Mouse (Mus musculus) CH12.LX (cell line): ENCODE measurements around the gene Fut1. TPM values are rescaled to one million over a fixed set of nuclear protein-coding genes. Genes with fewer than 3 reads are reported as not detected.

Experiments used
- DNase-seq: peaks from one replicate; pipeline ENCODE4 v3.0.0-alpha.2; 2013; ENCODE audit errors: extremely low read depth
- H3K27ac ChIP-seq: 2 replicates; pipeline ENCODE4 v1.5.1; 2012; ENCODE audit warnings: low read depth, mild to moderate bottlenecking, control low read depth, moderate library complexity; ENCODE audit not compliant: insufficient read depth
- H3K27me3 ChIP-seq: replicated peaks from 2 replicates; pipeline ENCODE3; 2012; ENCODE audit warnings: inconsistent platforms
- H3K36me3 ChIP-seq, 2 experiments: replicated peaks in 1 of 2; 2 replicates each; pipeline versions ENCODE3 to v1.6.1; 2012; ENCODE audit warnings: inconsistent platforms in 1 of 2, low read length in 1 of 2, mild to moderate bottlenecking in 1 of 2, mixed read lengths in 1 of 2, moderate library complexity in 1 of 2; ENCODE audit not compliant: control insufficient read depth in 1 of 2, insufficient read depth in 1 of 2
- H3K4me1 ChIP-seq, 2 experiments: 2 replicates each; pipeline ENCODE4 v1.6.1; 2012; ENCODE audit warnings: inconsistent platforms in 1 of 2, moderate library complexity in 1 of 2; ENCODE audit not compliant: insufficient read depth in 2 of 2, control insufficient read depth in 1 of 2
- H3K4me2 ChIP-seq: 2 replicates; pipeline ENCODE4 v1.6.1; 2012; ENCODE audit warnings: low read depth, mild to moderate bottlenecking, control low read depth; ENCODE audit not compliant: poor library complexity, insufficient read depth, severe bottlenecking
- H3K4me3 ChIP-seq, 3 experiments: fragments of 150-350 bp in 1 of 3; sonication (generic) in 1 of 3; replicated peaks in 1 of 3; 2 replicates each; pipeline versions ENCODE3 to v1.5.1; 2011 to 2012; ENCODE audit warnings: low read depth in 2 of 3, low read length in 2 of 3, mild to moderate bottlenecking in 2 of 3, moderate library complexity in 2 of 3, control low read depth in 1 of 3, improper control_type of control experiment in 1 of 3, inconsistent platforms in 1 of 3, mixed read lengths in 1 of 3; ENCODE audit not compliant: poor library complexity in 1 of 3
- H3K79me2 ChIP-seq: replicated peaks from 2 replicates; pipeline ENCODE4 v1.6.1; 2012; ENCODE audit warnings: mild to moderate bottlenecking, moderate library complexity; ENCODE audit not compliant: control insufficient read depth, poor library complexity, insufficient read depth, severe bottlenecking; ENCODE audit errors: extremely low read depth
- H3K9ac ChIP-seq: 2 replicates; pipeline ENCODE4 v1.6.1; 2012; ENCODE audit warnings: low read depth, mild to moderate bottlenecking, control low read depth, moderate library complexity; ENCODE audit not compliant: insufficient read depth
- H3K9me3 ChIP-seq: replicated peaks from 2 replicates; pipeline ENCODE3; 2012; ENCODE audit warnings: low read length, inconsistent platforms, mixed read lengths
- BHLHE40 ChIP-seq: IDR thresholded peaks from 2 replicates; pipeline ENCODE4 v1.6.1; 2011; ENCODE audit warnings: mild to moderate bottlenecking, low read depth, low read length, improper control_type of control experiment
- CHD1 ChIP-seq: IDR thresholded peaks from 2 replicates; pipeline ENCODE4 v1.6.1; 2012; ENCODE audit warnings: low read depth, low read length, improper control_type of control experiment, inconsistent platforms
- CHD2 ChIP-seq: IDR thresholded peaks from 2 replicates; pipeline ENCODE4 v1.6.1; 2011; ENCODE audit warnings: low read length, improper control_type of control experiment
- CTCF ChIP-seq, 2 experiments: IDR thresholded peaks in 1 of 2; conservative IDR thresholded peaks in 1 of 2; 2 replicates each; pipeline ENCODE4 v1.5.1; 2011 to 2012; ENCODE audit warnings: low read depth in 2 of 2, low read length in 2 of 2, improper control_type of control experiment in 1 of 2, inconsistent platforms in 1 of 2, mild to moderate bottlenecking in 1 of 2, moderate library complexity in 1 of 2
- E2F4 ChIP-seq: IDR thresholded peaks from 2 replicates; pipeline ENCODE4 v1.6.1; 2011; ENCODE audit warnings: low read depth, low read length, improper control_type of control experiment; ENCODE audit not compliant: insufficient replicate concordance
- ELF1 ChIP-seq: IDR thresholded peaks from 2 replicates; pipeline ENCODE4 v1.6.1; 2014; ENCODE audit warnings: low read depth, mild to moderate bottlenecking, inconsistent platforms, low read length, improper control_type of control experiment
- EP300 ChIP-seq: IDR thresholded peaks from 2 replicates; pipeline ENCODE4 v1.6.1; 2011; ENCODE audit warnings: low read length, improper control_type of control experiment
- ETS1 ChIP-seq: conservative IDR thresholded peaks from 2 replicates; pipeline ENCODE4 v1.6.1; 2012; ENCODE audit warnings: low read depth, mild to moderate bottlenecking, inconsistent platforms, low read length, improper control_type of control experiment, moderate library complexity
- GABPA ChIP-seq: IDR thresholded peaks from 2 replicates; pipeline ENCODE4 v1.6.1; 2012; ENCODE audit warnings: low read depth, low read length, improper control_type of control experiment, inconsistent platforms; ENCODE audit not compliant: insufficient replicate concordance
- HCFC1 ChIP-seq: IDR thresholded peaks from 2 replicates; pipeline ENCODE4 v1.6.1; 2012; ENCODE audit warnings: low read depth, mild to moderate bottlenecking, inconsistent platforms, low read length, improper control_type of control experiment
- IRF4 ChIP-seq: IDR thresholded peaks from 2 replicates; pipeline ENCODE4 v1.6.1; 2014; ENCODE audit warnings: low read depth, mild to moderate bottlenecking, inconsistent platforms, low read length, improper control_type of control experiment
- JUN ChIP-seq: IDR thresholded peaks from 2 replicates; pipeline ENCODE4 v1.6.1; 2011; ENCODE audit warnings: low read depth, mild to moderate bottlenecking, low read length, improper control_type of control experiment, moderate library complexity; ENCODE audit not compliant: insufficient read depth
- JUND ChIP-seq: conservative IDR thresholded peaks from 2 replicates; pipeline ENCODE4 v1.6.1; 2011; ENCODE audit warnings: low read depth, low read length, improper control_type of control experiment
- KAT2A ChIP-seq: IDR thresholded peaks from 2 replicates; pipeline ENCODE4 v1.6.1; 2012; ENCODE audit warnings: low read length, improper control_type of control experiment, inconsistent platforms; ENCODE audit not compliant: insufficient replicate concordance
- MAFK ChIP-seq: IDR thresholded peaks from 2 replicates; pipeline ENCODE4 v1.6.1; 2011; ENCODE audit warnings: low read length, improper control_type of control experiment; ENCODE audit not compliant: insufficient replicate concordance
- MAX ChIP-seq: IDR thresholded peaks from 2 replicates; pipeline ENCODE4 v1.6.1; 2011; ENCODE audit warnings: low read length, improper control_type of control experiment
- MAZ ChIP-seq: IDR thresholded peaks from 2 replicates; pipeline ENCODE4 v1.6.1; 2012; ENCODE audit warnings: low read depth, mild to moderate bottlenecking, inconsistent platforms, low read length, improper control_type of control experiment, moderate library complexity
- MEF2A ChIP-seq: IDR thresholded peaks from 2 replicates; pipeline ENCODE4 v1.6.1; 2014; ENCODE audit warnings: low read depth, mild to moderate bottlenecking, inconsistent platforms, low read length, improper control_type of control experiment, borderline replicate concordance
- MXI1 ChIP-seq: IDR thresholded peaks from 2 replicates; pipeline ENCODE4 v1.6.1; 2011; ENCODE audit warnings: mild to moderate bottlenecking, low read depth, low read length, improper control_type of control experiment
- MYC ChIP-seq: IDR thresholded peaks from 2 replicates; pipeline ENCODE4 v1.6.1; 2011; ENCODE audit warnings: low read depth, mild to moderate bottlenecking, improper control_type of control experiment, low read length
- NELFE ChIP-seq: IDR thresholded peaks from 2 replicates; pipeline ENCODE4 v1.6.1; 2011; ENCODE audit warnings: low read depth, low read length, improper control_type of control experiment
- NRF1 ChIP-seq: IDR thresholded peaks from 2 replicates; pipeline ENCODE4 v1.6.1; 2014; ENCODE audit warnings: low read depth, mild to moderate bottlenecking, inconsistent platforms, low read length, improper control_type of control experiment, moderate library complexity
- PAX5 ChIP-seq: IDR thresholded peaks from 2 replicates; pipeline ENCODE4 v1.6.1; 2012; ENCODE audit warnings: low read length, inconsistent platforms, mixed read lengths
- POLR2A ChIP-seq: IDR thresholded peaks from 2 replicates; pipeline ENCODE4 v1.6.1; 2011; ENCODE audit warnings: low read depth, mild to moderate bottlenecking, improper control_type of control experiment, low read length
- POLR2AphosphoS2 ChIP-seq: IDR thresholded peaks from 2 replicates; pipeline ENCODE4 v1.6.1; 2011; ENCODE audit warnings: low read depth, low read length, improper control_type of control experiment
- RAD21 ChIP-seq: IDR thresholded peaks from 2 replicates; pipeline ENCODE4 v1.6.1; 2011; ENCODE audit warnings: low read depth, mild to moderate bottlenecking, low read length, improper control_type of control experiment, moderate library complexity
- RCOR1 ChIP-seq: conservative IDR thresholded peaks from 2 replicates; pipeline ENCODE4 v1.6.1; 2012; ENCODE audit warnings: low read depth, mild to moderate bottlenecking, inconsistent platforms, low read length, improper control_type of control experiment
- SIN3A ChIP-seq: IDR thresholded peaks from 2 replicates; pipeline ENCODE4 v1.6.1; 2012; ENCODE audit warnings: low read length, improper control_type of control experiment, inconsistent platforms
- SMC3 ChIP-seq: IDR thresholded peaks from 2 replicates; pipeline ENCODE4 v1.6.1; 2011; ENCODE audit warnings: low read depth, low read length, improper control_type of control experiment
- TBP ChIP-seq: conservative IDR thresholded peaks from 2 replicates; pipeline ENCODE4 v1.6.1; 2011; ENCODE audit warnings: low read depth, low read length, improper control_type of control experiment
- TCF12 ChIP-seq: IDR thresholded peaks from 2 replicates; pipeline ENCODE4 v1.6.1; 2014; ENCODE audit warnings: low read depth, mild to moderate bottlenecking, inconsistent platforms, low read length, improper control_type of control experiment
- UBTF ChIP-seq: IDR thresholded peaks from 2 replicates; pipeline ENCODE4 v1.6.1; 2012; ENCODE audit warnings: low read depth, mild to moderate bottlenecking, inconsistent platforms, low read length, improper control_type of control experiment, moderate library complexity
- USF1 ChIP-seq: IDR thresholded peaks from 2 replicates; pipeline ENCODE4 v1.6.1; 2014; ENCODE audit warnings: low read depth, mild to moderate bottlenecking, inconsistent platforms, low read length, improper control_type of control experiment
- USF2 ChIP-seq: conservative IDR thresholded peaks from 2 replicates; pipeline ENCODE4 v1.6.1; 2011; ENCODE audit warnings: low read depth, low read length, improper control_type of control experiment
- ZC3H11A ChIP-seq: IDR thresholded peaks from 2 replicates; pipeline ENCODE4 v1.6.1; 2012; ENCODE audit warnings: low read depth, mild to moderate bottlenecking, inconsistent platforms, low read length, improper control_type of control experiment
- ZKSCAN1 ChIP-seq: IDR thresholded peaks from 2 replicates; pipeline ENCODE4 v1.6.1; 2012; ENCODE audit warnings: low read depth, inconsistent platforms, low read length, improper control_type of control experiment, borderline replicate concordance
- ZMIZ1 ChIP-seq: IDR thresholded peaks from 2 replicates; pipeline ENCODE4 v1.6.1; 2012; ENCODE audit warnings: low read depth, mild to moderate bottlenecking, inconsistent platforms, low read length, improper control_type of control experiment
- ZNF384 ChIP-seq: IDR thresholded peaks from 2 replicates; pipeline ENCODE4 v1.6.1; 2012; ENCODE audit warnings: low read depth, low read length, improper control_type of control experiment, inconsistent platforms
- dilution Hi-C: fragments of 300-500 bp; cut with MboI; formaldehyde crosslinking; loops from 2 replicates; pipeline ENCODE4 v1.14.3; 2020; ENCODE audit warnings: low sequenced_read_pairs; ENCODE audit not compliant: extremely low pct_unique_long_range_greater_than_20kb, extremely low pct_ligation_motif_present
- in situ Hi-C: fragments of 300-500 bp; cut with MboI; formaldehyde crosslinking; loops from 3 replicates; pipeline ENCODE4 v1.14.3; 2019; ENCODE audit warnings: low sequenced_read_pairs, low pct_ligation_motif_present, low pct_unique_long_range_greater_than_20kb, mixed read lengths
- polyA plus RNA-seq: library from polyadenylated mRNA; unstranded; fragments of >175 nt; gene quantifications from 2 replicates; pipeline ENCODE4 v1.2.1, GENCODE M21; 2012; ENCODE audit warnings: low read depth; ENCODE audit not compliant: insufficient read length
- total RNA-seq, 2 experiments: library from RNA; depleted of rRNA; stranded (reverse); fragments of 300-350 nt in 1 of 2; fragments of >200 nt in 1 of 2; gene quantifications; 2 replicates each; pipeline ENCODE4 v1.2.3; 2012 to 2014

The Fut1 gene
- total and polyA plus RNA-seq, 3 experiments, result 2.4 to 6.4 (median 2.5) TPM

DNA sequence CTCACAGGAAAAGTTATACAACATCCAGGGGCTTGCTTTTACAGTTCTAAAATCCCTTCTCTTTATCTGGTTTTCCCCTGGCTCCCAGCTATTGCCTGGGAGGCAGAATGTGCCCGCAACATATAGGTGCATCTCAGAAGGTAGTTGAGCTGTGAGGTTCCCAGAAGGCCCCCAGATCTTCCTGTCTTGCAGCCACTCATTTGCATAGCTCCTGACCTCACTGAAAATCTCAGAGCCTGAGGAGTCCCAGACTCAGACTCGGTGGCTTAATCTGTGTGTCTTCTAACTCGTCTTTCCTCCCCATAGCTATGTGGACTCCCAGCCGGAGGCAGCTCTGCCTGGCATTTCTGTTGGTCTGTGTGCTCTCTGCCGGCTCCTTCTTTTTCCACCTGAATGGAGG lies 1.2 kb downstream of the Fut1 start:
- H3K4me2 ChIP-seq, result peak overlapping the region; percentile 64
- peak overlapping the region; percentile 15; the same call in 1 of the 2 replicates for H3K27ac ChIP-seq
- H3K27me3 ChIP-seq, result no peaks in the 10 kb centered on the region
- H3K9ac ChIP-seq, result peak overlapping the region; percentile 42; the same call in 1 of the 2 replicates
- peaks cover 15% of the 10 kb centered on the region for H3K9me3 ChIP-seq
- dilution Hi-C loops, result no loop called here
- TF ChIP-seq USF2 (no peak), CHD1 (no peak), USF1 (no peak), POLR2A (peak; percentile 50), NRF1 (no peak), IRF4 (0 out of 2 replicates have a peak, but pooled peaks have one; percentile 12), ZKSCAN1 (no peak), MAZ (no peak), ZNF384 (no peak), MEF2A (no peak), BHLHE40 (peak; percentile 43), ETS1 (peak; percentile 18; the same call in 1 of the 2 replicates), GABPA (no peak), POLR2AphosphoS2 (no peak), JUND (no peak), ZMIZ1 (no peak), EP300 (0 out of 2 replicates have a peak, but pooled peaks have one; percentile 24), MAX (no peak), KAT2A (no peak), RCOR1 (no peak), E2F4 (no peak), TBP (0 out of 2 replicates have a peak, but pooled peaks have one; percentile 66), MXI1 (no peak), UBTF (no peak), JUN (no peak), ZC3H11A (no peak), NELFE (no peak), SIN3A (no peak), CHD2 (no peak), ELF1 (no peak), SMC3 (no peak), TCF12 (peak; percentile 34; the same call in 1 of the 2 replicates), CTCF (conservative IDR thresholded peaks at IDR 0.05 in 1 of 2, IDR thresholded peaks at IDR 0.05 in 1 of 2; ENCODE audit: low read depth in 2 of 2, low read length in 2 of 2) (no peak), RAD21 (no peak), MYC (no peak), HCFC1 (no peak; the same call in 1 of the 2 replicates), MAFK (no peak), PAX5 (no peak)
- in situ Hi-C loops, result no loop called here
- H3K4me3 ChIP-seq, result peak overlapping the region; percentile 27 to 52 (median 33)
- H3K36me3 ChIP-seq, result peaks cover 0 to 27% of the 10 kb centered on the region in 2 experiments
- H3K79me2 ChIP-seq, result no peaks in the 10 kb centered on the region
- H3K4me1 ChIP-seq, result peaks cover 33 to 73% of the 10 kb centered on the region in 2 experiments
- peak; percentile 56 for DNase-seq
